Comparison of ENCODE assay signal across 8 mouse cellular contexts in genomic region chr2:30658844-30659555, GRCm38 (mm10).
DNase-seq lines count a peak whose midpoint lies in the region; ATAC-seq and TF ChIP-seq lines count a peak whose summit lies in the region.

No protein-coding gene starts in this region.

- no peaks in the 10 kb centered on the region for H3K36me3 ChIP-seq in forebrain, embryonic 13.5 days (ENCODE audit: poor library complexity, severe bottlenecking)
- H3K36me3 ChIP-seq in heart, postnatal 0 days (replicated peaks; ENCODE audit: control insufficient read depth, insufficient read depth, low read length) = no peaks in the 10 kb centered on the region
- H3K36me3 ChIP-seq in liver, embryonic 16.5 days (ENCODE audit: control insufficient read depth, insufficient read depth) = no peaks in the 10 kb centered on the region
- H3K36me3 ChIP-seq in neural tube, embryonic 13.5 days = no peaks in the 10 kb centered on the region

- no peak for TF ChIP-seq CTCF in brain, embryonic 14.5 days (IDR thresholded peaks at IDR 0.05; ENCODE audit: borderline replicate concordance, extremely low read depth, insufficient read depth, insufficient read length)
- no peak for TF ChIP-seq CTCF in heart, postnatal 0 days (IDR thresholded peaks at IDR 0.05; ENCODE audit: low read depth)

- 2% methylated on average over 16 of the region's 16 CpGs for whole genome bisulfite sequencing in forebrain, embryonic 13.5 days
- 5% methylated on average over 16 of the region's 16 CpGs for WGBS in heart, postnatal 0 days
- WGBS in liver, embryonic 16.5 days (ENCODE audit: insufficient replicate concordance) = 14% methylated on average over 16 of the region's 16 CpGs
- WGBS in neural tube, embryonic 13.5 days = 2% methylated on average over 16 of the region's 16 CpGs

- H3K4me3 ChIP-seq in forebrain, embryonic 13.5 days = peak overlapping the region; percentile 19; the same call in 1 of the 2 replicates
- peak overlapping the region; percentile 50 for H3K4me3 ChIP-seq in heart, postnatal 0 days (ENCODE audit: low read depth, low read length)
- H3K4me3 ChIP-seq in liver, embryonic 16.5 days (ENCODE audit: low read depth, low read length) = peak overlapping the region; percentile 66
- H3K4me3 ChIP-seq in neural tube, embryonic 13.5 days = 0 out of 2 replicates have a peak overlapping the region, but pooled peaks have one; percentile 10

- TF ChIP-seq EP300 in heart, postnatal 0 days (IDR thresholded peaks at IDR 0.05; ENCODE audit: low read depth) = peak; percentile 77

- no peaks in the 10 kb centered on the region for H3K9me3 ChIP-seq in forebrain, embryonic 13.5 days (replicated peaks)
- no peaks in the 10 kb centered on the region for H3K9me3 ChIP-seq in heart, postnatal 0 days (replicated peaks; ENCODE audit: control insufficient read depth, low read length)
- no peaks in the 10 kb centered on the region for H3K9me3 ChIP-seq in liver, embryonic 16.5 days (replicated peaks; ENCODE audit: control insufficient read depth, low read length)
- no peaks in the 10 kb centered on the region for H3K9me3 ChIP-seq in neural tube, embryonic 13.5 days

- peak; percentile 30 for ATAC-seq in CD4-positive, CD25-positive, alpha-beta regulatory T cell, adult 4 months
- ATAC-seq in forebrain, embryonic 13.5 days = peak; percentile 51
- peak; percentile 49 for ATAC-seq in heart, postnatal 0 days (ENCODE audit: insufficient read depth, low read depth)
- ATAC-seq in liver, embryonic 16.5 days (ENCODE audit: low read depth) = peak; percentile 37
- ATAC-seq in neural tube, embryonic 13.5 days (ENCODE audit: low read depth) = peak; percentile 50

- no peaks in the 10 kb centered on the region for H3K27me3 ChIP-seq in forebrain, embryonic 13.5 days
- H3K27me3 ChIP-seq in heart, postnatal 0 days (ENCODE audit: control insufficient read depth, insufficient read depth, low read length) = no peaks in the 10 kb centered on the region
- H3K27me3 ChIP-seq in liver, embryonic 16.5 days (ENCODE audit: control insufficient read depth, insufficient read depth, low read depth, low read length) = no peaks in the 10 kb centered on the region; the same call in 1 of the 2 replicates
- H3K27me3 ChIP-seq in neural tube, embryonic 13.5 days = no peaks in the 10 kb centered on the region

- H3K4me1 ChIP-seq in forebrain, embryonic 13.5 days = peaks cover 72% of the 10 kb centered on the region
- peaks cover 45% of the 10 kb centered on the region for H3K4me1 ChIP-seq in heart, postnatal 0 days (ENCODE audit: control insufficient read depth, insufficient read depth)
- peaks cover 14% of the 10 kb centered on the region for H3K4me1 ChIP-seq in liver, embryonic 16.5 days (ENCODE audit: control insufficient read depth, low read depth, low read length)
- H3K4me1 ChIP-seq in neural tube, embryonic 13.5 days (replicated peaks) = peaks cover 81% of the 10 kb centered on the region

- H3K27ac ChIP-seq in forebrain, embryonic 13.5 days = peak overlapping the region; percentile 99
- H3K27ac ChIP-seq in heart, postnatal 0 days (ENCODE audit: low read depth) = peak overlapping the region; percentile 97
- H3K27ac ChIP-seq in liver, embryonic 16.5 days (ENCODE audit: low read length) = peak overlapping the region; percentile 69; the same call in 1 of the 2 replicates
- H3K27ac ChIP-seq in neural tube, embryonic 13.5 days (replicated peaks) = peak overlapping the region; percentile 100

- TF ChIP-seq POLR2A in brain, embryonic 14.5 days (IDR thresholded peaks at IDR 0.05; ENCODE audit: borderline replicate concordance, extremely low read depth, insufficient read depth, insufficient read length, poor library complexity, severe bottlenecking) = no peak

- H3K9ac ChIP-seq in forebrain, embryonic 13.5 days = peak overlapping the region; percentile 66
- peak overlapping the region; percentile 61 for H3K9ac ChIP-seq in heart, postnatal 0 days (replicated peaks; ENCODE audit: low read depth, low read length)
- peak overlapping the region; percentile 69 for H3K9ac ChIP-seq in liver, embryonic 16.5 days (ENCODE audit: low read depth, low read length)
- peak overlapping the region; percentile 73 for H3K9ac ChIP-seq in neural tube, embryonic 13.5 days

- peak; percentile 90 for DNase-seq in brain, embryonic 14.5 days (ENCODE audit: low read depth)
- peak; percentile 75 for DNase-seq in heart, postnatal 0 days (ENCODE audit: low spot score)
- DNase-seq in kidney, postnatal 14 days = peak; percentile 90
- peak; percentile 49 for DNase-seq in thymus, postnatal 25 days

- peak overlapping the region; percentile 74 for H3K4me2 ChIP-seq in forebrain, embryonic 13.5 days
- H3K4me2 ChIP-seq in heart, postnatal 0 days (ENCODE audit: low read depth, low read length) = peak overlapping the region; percentile 82
- peak overlapping the region; percentile 84 for H3K4me2 ChIP-seq in liver, embryonic 16.5 days (ENCODE audit: low read depth, low read length)
- peak overlapping the region; percentile 59 for H3K4me2 ChIP-seq in neural tube, embryonic 13.5 days

Comparison
In these comparisons a context has a peak if more than half of its experiments do, and no peak if none do; other contexts are left out.
1. Peak in every context shown above with its lines: DNase-seq, ATAC-seq, H3K4me3 ChIP-seq and H3K27ac ChIP-seq.
2. H3K4me3 ChIP-seq: peak in every context shown above with its lines; median percentile 66 in liver, embryonic 16.5 days; 50 in heart, postnatal 0 days; 19 in forebrain, embryonic 13.5 days; 10 in neural tube, embryonic 13.5 days.